Mouse (Mus musculus) frontal cortex, adult (tissue): ENCODE data around the gene Fosb.

Experiments used
- ATAC-seq: cut with Nextera tagmentation; 2 replicates; pipeline ENCODE4 v1.9.2; 2017; ENCODE audit warnings: mild to moderate bottlenecking, moderate library complexity, mixed read lengths; ENCODE audit not compliant: low TSS enrichment

Gene Fosb

DNA sequence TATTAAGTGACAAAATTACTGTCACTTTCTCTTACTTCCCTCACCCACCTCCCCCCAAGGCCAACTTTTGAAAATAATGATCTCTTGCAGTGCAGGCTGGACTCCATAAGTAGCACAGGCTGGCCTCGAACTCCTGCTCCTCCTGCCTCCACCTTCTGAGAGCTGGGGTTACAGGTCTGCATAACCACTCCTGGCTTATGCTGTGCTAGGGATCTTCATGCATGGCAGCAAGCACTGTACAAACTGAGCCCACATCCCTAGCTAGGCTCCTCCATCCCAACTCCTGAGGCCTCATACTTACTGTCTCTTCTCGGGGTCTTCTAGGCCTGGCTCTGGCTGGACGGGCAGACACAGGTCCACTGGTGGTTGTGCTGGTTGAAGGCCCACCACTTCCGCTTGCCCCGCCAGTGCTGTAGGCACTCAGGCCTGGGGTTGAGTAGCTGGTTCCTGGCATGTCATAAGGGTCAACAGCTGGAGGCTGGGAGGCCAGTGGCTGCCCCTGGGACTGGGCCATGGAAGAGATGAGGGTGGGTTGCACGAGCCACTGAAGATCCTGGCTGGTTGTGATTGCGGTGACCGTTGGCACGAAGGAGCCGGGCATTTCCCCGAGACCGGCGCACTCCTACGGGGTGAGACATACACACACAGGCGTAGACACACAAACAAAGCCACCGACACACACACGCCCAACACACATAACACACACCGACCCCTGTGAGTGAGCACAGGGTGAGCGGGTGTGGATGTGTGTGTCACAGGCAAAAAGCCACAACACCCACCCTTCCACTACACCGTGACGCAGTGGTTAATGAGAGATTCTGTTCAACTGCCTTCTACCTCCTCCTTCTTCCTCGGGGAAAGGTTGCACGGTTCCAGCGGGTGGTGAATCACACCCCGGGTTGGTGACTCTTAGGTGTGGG lies 2.8 kb downstream of the Fosb start:
- no peak for ATAC-seq

DNA sequence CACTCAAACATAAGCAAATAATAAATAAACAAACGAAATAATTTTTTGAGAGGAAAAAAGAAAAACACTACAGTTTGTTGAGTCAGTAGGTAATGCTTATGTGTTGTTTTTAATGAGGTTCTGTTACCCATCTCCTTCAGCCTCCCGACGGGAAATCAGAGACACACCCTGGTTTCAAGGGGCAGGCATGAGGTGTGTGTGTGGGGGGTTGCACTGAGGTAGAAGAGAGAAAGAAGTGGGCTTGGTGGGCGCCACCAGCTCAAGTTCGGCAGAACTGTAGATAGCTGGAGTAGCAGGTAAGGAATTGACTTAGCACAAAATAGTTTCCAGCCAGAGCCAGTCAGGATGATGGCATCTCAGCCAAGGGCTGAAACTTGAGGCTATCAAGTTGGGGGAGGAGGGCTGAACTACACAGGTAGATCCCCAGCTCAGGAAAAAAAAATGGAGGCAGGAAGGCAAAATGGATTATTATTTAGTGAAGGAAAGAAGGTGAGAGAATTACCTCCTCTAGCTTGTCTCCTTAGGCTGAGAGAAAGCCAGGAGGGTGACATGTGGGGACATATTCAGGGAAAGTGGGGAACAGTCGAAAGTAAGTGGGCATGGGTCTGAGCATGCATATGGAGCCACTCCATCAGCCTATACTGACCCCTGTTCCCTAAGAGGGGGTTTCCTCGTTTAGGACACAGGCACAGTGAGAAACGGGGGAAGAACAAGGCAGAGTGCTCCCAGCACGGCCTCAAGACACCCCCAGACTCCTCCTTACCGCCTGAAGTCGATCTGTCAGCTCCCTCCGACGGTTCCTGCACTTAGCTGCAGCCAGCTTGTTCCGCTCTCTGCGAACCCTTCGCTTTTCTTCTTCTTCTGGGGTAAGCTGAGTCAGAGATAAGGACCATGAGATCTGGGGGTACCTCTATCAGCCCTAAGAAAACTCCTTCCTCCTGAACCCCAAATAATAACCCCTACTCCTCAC lies 3.8 kb downstream of the Fosb start:
- ATAC-seq = no peak

DNA sequence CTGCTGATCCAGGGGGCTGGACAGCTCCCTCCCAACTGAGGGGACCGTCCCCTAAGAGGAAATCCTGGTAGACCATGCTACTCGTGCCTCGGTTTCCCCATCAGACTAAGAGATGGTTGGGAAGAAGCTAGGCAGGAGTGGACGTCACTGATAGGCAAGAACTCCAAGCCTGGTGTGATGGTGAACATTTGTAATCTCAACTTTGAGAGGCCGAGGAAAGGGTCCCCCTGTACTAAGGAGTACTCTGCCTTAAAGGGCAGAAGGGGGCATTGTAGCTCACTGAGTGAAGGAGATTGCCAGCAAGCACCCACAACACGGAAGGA lies 4.5 kb downstream of the Fosb start:
- no peak for ATAC-seq

DNA sequence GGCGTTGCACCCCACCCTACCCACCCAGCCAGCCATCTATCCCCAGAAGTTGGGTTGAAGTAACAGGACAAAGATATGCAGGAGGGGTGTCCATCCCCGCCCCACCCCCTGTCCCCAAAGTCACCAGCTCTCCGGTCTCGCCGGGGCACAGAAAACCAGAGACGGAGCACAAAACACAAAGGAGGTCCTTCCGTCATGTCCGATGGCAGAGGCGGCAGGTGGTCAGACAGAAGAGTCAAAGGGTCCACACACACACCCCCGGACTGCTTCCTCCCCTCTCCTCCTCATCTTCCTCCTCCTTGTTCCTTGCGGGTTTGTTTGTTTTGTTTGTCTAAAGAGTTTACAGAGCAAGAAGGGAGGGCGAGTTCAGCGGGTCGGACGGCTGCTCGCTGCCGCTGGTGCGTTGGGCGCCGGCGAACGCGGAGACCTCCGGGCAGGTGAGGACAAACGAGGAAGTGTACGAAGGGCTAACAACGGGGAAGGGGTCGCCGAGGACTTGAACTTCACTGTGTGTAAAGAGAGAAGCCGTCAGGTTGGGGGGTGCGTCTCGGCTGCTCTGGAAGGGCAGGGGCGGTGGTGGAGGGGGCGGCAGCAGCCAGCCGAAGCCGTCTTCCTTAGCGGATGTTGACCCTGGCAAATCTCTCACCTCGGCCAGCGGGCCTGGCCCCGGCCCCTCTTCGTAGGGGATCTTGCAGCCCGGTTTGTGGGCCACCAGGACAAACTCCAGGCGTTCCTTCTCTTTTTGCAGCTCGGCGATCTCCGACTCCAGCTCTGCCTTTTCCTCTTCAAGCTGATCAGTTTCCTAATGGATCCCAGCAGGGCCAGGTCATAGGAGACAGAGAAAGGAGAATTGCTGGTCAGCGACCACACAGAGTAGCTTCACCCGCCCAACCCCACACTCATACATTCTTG lies 5.1 kb downstream of the Fosb start:
- ATAC-seq = no peak

DNA sequence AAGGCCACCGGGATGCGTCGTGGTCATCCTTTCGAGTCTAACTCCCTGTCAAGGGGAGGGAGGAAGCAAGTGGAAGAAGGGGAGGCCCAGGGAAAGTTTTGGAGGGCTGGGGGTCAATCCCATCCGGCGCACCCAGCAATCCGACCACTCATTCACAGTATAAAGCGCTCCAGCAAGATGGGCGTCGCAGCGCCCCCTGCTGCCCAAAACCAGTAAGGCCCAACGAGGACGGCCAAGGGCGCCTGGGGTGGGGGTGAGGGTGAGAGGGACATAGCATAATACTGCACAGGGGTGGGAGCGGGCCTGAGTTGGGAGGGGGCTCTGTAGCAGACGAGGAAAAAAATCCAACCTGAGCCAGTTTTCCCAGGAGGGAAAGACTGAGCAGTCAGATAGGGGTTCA lies 6.1 kb downstream of the Fosb start:
- ATAC-seq = no peak

DNA sequence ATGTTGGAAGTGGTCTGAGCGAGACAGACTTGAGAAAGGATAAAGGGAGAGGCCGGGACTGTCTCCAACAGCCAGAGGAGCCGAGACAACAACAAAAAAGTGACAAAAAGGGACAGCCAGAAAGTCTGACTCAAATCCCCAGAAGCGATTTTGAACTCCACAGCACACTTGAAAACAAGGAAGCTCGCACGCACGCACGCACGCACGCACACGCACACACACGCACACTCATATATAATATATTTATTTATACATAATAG lies 6.9 kb downstream of the Fosb start:
- no peak for ATAC-seq

DNA sequence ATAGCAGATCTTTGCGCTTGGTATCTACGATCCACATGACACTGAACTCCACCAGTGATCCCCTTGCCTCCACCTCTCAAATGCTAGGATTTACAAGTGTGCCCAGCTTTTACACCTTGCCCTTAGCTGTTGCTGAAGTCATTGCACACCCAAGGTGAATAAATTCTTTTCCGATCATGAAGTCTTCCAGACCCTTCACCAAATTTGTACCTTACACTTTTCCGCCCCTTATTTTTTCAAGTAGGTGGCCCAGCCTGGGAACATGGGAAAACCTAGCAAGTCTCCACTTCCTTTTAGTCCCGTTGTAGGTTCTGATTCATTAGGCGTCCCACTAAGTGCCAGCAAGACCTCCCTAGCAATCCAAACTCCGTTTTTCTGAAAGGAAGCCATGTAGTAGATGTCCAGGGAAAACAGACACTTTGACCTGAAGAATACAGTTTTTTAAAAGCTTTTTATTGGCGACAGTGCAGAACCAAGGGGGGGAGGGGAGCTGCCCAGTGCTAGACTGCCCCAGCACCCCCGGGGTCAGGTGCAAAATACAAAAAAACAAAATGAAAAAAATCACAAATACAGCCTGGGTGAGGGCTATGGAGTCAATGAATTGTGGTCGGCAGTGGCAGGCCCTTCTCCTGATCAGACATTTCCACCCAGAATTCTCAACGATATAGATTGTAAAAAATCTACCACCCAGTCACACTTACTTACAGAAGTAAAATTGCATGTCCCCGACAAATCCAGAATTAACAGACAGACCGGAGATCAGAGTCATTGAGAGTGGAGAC lies 7.4 kb downstream of the Fosb start:
- ATAC-seq = no peak

DNA sequence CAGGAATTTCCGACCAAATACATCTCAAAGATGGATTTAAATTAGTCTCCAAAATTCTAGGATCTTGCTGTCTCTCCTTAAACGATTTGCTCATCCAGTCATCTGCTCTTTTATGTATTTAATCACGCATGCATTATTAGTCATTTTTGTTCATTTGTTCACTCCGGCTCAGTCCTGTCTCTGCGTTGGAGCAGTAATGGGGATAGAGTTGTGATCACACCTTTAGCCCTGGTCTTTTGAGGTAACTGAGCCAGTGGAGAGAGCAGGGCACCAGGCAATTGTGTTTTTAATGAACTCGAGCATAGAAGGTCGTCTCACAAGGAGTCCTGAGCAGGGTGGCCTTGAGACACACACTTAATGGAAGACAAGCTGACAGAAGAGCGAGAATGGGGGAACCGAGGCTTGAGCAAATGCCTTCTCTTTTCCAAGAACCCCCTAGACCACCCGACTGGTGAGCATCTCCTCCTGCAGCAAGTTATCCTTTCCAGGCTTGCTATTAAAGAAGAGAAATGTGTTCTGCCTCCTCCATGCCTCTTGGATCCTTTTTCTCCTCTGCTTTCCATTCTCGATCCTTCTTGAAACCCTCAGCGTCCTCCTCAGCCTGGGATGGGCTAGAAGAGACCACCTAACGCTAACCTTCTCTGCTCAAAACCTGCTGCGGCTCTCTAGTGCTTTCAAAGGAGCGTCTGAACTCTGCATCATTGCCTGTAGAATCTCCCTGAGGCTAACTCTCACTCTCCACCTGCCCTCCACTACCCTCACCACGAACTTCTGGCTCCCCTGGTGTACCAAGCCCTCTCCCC lies 8.2 kb downstream of the Fosb start:
- no peak for ATAC-seq

DNA sequence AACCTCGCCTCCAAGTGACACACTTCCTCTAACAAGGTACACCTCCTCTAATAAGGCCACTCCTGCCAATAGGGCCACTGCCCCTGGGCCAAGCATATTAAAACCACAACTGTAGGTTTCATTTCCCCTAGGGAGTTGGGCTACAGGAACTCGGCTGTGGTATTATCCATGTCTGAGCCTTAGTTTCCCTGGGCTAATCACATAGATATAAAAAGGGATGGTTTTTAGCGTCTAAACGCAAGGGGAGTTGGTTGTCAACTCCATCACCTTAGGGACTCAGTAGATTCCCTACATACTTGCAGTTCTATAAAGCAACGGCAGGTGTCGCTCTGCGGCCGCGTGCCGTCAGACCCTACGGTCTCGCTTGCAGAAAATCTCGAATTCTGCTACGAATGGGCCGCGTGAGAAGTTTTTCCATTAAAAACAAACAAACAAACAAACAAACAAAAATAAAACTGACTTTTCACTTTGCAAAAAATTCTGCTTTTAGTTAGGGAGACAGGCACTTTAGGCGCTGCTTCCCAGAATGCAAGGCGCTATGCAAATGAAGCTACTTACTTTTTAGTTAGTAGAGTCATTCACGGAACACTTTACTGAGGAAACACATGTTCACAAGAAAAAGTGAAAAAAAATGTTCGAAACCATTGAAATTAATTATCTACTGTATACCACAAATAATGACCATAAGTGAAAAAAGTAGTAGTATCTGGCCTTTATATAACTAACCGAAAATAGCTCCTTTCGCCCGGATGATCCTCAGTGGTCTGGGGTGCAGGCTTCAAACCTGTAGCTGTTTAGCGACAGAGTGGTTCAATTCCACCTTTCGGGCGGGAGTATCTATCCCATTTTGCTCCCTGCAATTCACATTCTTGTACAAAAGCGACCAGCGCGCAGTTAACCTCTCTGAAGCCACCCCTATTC lies 9.1 kb downstream of the Fosb start:
- ATAC-seq = peak; percentile 77

DNA sequence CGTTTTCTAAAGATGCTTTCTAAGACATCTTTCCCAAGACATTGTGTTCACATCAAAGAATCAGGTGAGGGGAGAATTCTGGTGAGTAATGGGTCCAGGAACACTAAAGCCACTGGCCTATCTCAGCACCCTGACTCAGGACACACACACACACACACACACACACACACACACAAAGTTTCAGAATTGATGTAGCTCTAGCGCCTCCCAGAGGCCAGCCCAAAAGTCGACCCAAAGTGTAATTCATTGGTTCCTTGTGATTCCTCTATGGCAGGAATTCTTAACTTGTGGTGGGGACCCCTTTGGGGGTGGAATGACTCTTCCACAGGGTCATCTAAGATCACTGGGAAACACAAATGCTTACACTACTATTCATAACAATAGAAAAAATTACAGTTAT lies 10.7 kb downstream of the Fosb start:
- ATAC-seq = no peak

DNA sequence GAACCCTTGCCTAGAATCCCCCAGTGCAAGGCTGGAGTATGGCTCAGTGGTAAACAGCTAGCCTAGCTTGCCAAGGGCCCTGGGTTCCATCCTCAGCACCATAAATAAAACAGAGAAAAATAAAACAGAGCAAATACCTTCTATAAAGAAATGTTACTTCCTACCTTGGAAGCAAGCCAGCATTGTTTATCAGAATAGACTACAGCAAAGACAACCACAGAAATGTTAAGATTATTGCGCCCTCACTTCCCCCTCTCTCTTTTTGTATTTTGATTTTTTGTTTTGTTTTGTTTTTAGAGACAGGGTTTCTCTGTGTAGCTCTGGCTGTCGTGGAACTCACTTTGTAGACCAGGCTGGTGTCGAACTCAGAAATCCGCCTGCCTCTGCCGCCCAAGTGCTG lies 12.1 kb downstream of the Fosb start:
- ATAC-seq = no peak

DNA sequence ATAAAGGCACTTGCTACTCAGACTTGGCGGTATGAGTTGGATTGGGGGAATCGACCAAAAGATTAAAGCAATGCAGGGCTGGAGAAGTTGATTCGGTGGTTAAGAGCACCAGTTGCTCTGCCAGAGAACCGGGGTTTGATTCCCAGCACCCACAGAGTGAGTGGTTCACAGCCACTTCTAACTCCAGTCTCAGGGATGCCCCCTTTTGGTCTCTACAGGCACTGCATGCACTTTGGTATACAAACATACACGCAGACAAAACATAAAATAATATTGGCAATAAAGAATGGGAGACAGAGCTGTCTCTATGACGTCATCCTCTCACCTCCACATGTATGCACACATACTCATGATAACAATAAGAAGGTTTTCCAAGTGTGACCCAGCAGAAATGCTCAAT lies 12.8 kb downstream of the Fosb start:
- ATAC-seq = no peak

DNA sequence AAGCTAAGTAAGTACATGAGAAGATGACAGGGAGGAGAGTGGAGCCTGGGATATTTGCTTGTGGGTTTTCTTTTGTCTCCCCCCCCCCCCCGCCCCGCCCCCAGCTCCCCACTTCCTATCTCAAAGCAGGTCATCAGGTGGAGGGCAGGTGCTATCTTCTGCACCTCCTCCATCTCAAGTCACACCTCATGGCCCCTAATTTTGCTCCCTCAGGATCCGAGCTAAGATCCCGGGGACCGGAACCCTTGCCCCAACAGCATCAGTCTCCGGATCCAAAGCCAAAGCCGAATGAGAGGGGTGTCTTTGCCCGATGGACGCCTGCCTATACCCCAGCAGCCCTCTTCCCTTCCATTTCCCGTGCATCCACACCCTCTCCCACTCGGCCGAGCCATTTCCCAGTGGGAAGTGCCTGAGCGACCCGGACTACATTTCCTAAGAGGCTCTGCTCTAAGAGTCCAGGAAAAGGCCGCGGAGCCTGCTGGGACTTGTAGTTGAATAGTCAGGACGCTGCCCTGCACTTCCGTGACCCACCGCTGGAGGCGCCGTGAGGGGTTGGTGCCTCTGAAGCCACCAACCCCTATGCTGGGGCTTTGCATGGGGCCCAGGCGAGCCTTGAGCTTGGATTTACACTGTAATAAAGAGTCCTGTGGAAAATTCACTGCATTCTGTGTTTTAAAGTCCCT lies 14.2 kb downstream of the Fosb start:
- peak; percentile 95 for ATAC-seq

DNA sequence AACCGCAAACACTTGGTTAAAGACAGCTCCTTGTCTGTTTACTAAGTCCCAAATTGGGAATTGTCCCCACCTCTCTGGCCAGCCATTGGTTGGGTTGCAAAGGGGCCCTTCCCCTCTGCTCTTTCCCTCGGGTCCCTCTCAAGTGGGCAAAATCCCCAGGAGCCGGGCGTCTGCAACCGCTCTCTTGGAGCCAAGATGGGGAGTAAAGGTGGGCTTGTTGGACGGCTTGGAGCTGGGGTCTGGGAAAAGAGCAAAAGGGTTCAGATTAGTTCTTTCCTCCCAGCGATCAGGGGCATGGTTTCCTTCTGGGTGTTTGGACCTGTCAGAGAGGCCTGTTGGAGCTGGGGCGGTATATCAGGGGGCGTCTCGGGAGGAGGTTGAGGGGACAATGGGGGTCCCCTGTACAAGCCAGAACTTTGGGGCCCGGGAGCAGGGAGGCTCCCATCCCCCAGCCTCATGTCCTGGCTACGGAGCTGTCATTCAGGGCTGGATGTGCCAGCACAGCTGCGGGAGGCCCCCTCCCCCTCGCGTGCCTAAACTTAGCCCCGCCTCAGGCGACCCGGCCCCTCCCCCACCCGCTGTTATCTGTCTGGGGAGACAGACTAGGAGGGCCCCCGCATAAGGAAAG lies 18.8 kb downstream of the Fosb start:
- no peak for ATAC-seq

DNA sequence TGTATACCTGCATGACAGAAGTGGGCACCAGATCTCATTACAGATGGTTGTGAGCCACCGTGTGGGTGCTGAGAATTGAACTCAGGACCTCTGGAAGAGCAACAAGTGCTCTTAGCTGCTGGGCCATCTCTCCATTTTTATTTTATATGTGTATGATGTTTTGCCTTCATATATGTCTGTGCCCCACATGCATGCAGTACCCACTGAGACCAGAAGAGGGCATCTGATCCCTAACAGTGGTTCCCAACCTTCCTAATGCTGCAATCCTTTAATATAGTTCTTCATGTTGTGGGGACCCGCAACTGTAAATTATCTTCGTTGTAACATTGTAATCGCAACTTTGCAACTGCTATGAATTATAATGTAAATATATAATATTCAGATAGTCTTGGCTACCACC lies 25.1 kb downstream of the Fosb start:
- no peak for ATAC-seq

DNA sequence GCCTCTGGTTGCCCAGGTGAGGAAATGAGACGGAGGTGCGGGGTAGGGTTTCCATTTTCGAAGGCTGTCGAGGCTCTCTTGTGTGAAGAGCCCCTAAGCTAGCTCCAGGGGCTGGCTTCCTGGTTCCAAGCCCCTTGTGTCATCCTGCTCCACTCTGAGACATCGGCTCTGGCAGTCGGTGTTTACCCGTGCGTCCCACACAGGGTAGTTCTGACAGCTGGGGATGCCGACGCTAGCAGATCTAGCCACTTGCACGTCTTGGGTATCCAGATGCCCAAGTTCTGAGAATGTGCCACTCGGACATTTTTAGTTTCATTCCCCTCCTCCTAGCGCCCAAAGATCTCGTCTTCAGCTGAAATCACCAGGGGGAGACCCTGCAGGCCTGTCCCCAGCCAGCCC lies 26.4 kb downstream of the Fosb start:
- ATAC-seq = peak; percentile 51; the same call in 1 of the 2 replicates

DNA sequence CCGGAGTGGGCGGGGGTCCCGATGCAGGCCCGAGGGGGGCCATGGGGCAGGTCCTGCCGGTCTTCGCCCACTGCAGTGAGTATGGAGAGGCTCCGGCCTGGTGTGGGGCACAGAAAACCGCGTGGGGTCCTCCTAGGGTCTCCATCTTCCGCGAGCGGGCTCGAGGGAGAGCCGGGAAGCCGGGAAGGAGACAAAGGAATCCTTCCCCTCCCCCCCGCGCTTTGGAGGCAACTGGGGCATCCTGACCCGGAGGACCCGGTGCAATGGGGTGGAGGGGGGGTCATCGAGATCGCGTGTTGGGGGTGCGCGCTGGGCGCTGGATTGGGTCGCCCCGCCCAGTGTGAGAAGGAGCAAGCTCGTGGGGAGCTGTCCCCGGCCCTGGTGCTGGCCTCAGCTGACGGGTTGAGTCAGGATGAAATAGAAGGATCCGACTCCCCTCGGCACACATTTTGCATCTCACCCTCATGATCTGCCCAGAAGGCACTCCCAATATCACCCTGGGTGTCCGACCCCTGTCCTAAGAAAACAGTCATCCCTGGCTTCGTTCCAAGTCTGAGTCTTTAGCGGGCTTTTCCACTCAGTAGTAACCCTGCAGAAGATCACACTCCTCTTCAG lies 27.0 kb downstream of the Fosb start:
- ATAC-seq = peak; percentile 31

DNA sequence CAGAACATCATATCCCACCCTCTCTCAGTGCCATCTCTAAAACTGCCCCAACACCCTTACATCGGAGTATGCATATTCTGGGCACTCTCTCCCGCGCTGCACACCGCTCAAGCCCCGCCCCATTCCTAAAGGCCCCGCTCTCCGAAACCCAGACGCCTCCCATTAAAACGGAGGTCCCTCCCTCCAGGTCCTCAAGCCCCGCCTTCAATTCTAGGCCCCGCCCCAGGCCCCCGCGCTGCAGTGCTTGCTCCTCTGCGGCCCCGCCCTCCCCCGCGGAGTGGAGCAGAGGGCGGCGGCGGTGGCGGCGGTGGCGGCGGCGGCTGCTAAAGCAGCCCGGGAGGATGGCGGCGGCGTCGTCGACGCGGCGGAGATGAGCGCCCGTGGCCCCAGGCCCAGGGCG lies 27.5 kb downstream of the Fosb start, which contains the start of gene Rtn2:
Gene Rtn2 (plus strand): TSS at position 240 of the 400 bp plus-strand sequence.
- ATAC-seq = peak; percentile 83
